Mouse (Mus musculus): ENCODE data around the gene Mylpf. TPM values are rescaled to one million over a fixed set of nuclear protein-coding genes. Genes with fewer than 3 reads are reported as not detected.
"Not testable (repeated sequence)": the region's sequence is repeated elsewhere in the genome, so short reads cannot be mapped to it uniquely, and the experiment has no call there.

The Mylpf gene
- polyA plus RNA-seq, 1 experiment from 2014 or later, result 37.5 TPM

DNA sequence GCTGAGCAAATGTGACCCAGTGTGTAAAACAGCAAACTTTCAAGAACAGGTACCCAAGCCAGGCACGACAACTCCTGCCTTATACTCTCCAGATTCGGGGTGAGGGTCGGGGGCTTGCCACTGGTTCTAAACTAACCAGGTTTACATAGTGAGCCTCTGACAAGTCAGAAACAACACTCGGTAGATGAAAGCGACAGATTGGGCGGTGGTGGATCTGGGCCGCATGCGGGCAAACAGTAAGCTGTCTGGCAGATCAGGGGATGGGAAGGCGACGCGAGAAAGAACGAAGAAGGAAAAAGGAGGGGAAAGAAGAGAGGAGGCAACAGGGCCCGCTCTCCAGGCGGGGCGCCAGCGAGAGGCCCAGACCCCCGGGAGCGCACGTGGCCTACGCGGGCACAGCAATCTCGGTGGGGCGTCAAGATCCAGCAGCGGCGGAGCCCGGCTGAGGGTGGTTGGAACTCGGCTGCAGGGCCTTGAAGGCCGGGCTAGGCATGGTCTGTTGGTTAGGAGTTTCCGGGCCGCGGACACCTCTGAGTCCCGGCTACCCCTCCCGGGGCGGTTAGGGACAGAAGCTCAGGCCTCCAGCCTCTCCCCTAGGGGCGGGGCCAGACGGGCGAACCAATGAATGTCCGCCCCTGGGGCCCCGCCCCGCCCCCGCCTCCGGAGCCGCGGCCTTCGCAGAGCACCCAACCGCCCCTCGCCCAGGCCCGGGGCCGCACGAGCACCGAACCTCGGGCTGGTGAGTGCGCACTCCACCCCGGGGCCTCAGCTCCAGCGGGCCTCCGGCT is 35.4 kb downstream of the Mylpf start, which contains the start of gene Zfp771:
Gene Zfp771 (plus strand): TSS at position 405 of the 788 bp plus-strand sequence.
- Histone ChIP-seq H3K36me3 (ENCODE audit: control insufficient read depth, insufficient read depth, low read length) (peaks cover 5% of the 10 kb centered on the region; the same call in 1 of the 2 replicates), H3K27me3 (ENCODE audit: control insufficient read depth, insufficient read depth, low read length) (no peaks in the 10 kb centered on the region), H3K27ac (ENCODE audit: low read depth, low read length) (peak within 1 kb of the TSS; percentile 84), H3K4me3 (ENCODE audit: low read depth, low read length) (peak within 1 kb of the TSS; percentile 90), H3K4me1 (ENCODE audit: control insufficient read depth, insufficient read depth, low read length) (peaks cover 16% of the 10 kb centered on the region), H3K4me2 (peak within 1 kb of the TSS; percentile 76), H3K9me3 (replicated peaks; ENCODE audit: control insufficient read depth, low read length) (no peaks in the 10 kb centered on the region), H3K9ac (ENCODE audit: low read depth, low read length) (peak within 1 kb of the TSS; percentile 89)
- peak; percentile 97 for ATAC-seq (replicated peaks; ENCODE audit: insufficient number of reproducible peaks, low FRiP score, low TSS enrichment)
- under 1% methylated on average over 54 of the region's 56 CpGs for WGBS (ENCODE audit: insufficient replicate concordance)

DNA sequence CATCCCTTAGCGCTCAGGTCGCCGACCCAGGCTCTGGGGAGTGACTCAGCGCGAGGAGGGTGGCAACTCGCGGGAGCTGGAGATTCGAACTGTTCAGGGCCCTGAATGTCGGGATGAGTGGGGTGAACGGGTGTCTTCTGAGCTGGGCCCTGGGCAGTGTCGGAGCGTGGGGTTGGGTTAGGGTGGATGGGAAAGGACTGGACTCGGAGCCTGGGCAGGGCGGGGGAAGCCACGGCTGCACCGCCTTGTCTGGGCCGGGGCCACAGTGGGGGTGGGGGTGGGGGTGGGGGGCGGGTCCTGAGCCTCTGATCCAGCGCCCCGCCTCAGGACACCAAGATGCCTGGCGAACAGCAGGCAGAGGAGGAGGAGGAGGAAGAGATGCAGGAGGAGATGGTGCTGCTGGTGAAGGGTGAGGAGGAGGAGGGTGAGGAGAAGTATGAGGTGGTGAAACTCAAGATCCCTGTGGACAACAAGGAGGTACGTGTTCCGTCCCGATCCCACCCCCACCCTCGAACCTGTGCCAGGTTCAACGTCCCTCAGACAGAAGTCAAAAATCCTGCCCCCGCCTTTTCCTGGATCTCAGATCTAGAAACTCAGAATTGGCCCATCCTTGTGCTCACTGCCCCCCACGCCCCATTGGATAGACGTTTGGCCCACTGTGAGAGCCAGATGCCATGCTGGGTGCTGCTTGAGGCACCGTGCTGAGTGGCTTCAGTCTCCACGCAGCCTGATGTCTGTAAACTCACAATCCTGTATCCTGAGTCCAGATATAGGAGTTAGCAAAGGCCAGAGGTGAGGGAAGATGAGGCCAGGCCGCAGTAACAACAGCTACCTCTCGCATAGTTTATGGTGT is 36.2 kb downstream of the Mylpf start:
- Histone ChIP-seq H3K9ac (ENCODE audit: low read depth, low read length) (peak overlapping the region; percentile 89), H3K4me2 (peak overlapping the region; percentile 76), H3K4me1 (ENCODE audit: control insufficient read depth, insufficient read depth, low read length) (peaks cover 16% of the 10 kb centered on the region), H3K27me3 (ENCODE audit: control insufficient read depth, insufficient read depth, low read length) (no peaks in the 10 kb centered on the region), H3K36me3 (ENCODE audit: control insufficient read depth, insufficient read depth, low read length) (peaks cover 5% of the 10 kb centered on the region; the same call in 1 of the 2 replicates), H3K4me3 (ENCODE audit: low read depth, low read length) (peak overlapping the region; percentile 90), H3K27ac (ENCODE audit: low read depth, low read length) (peak overlapping the region; percentile 84), H3K9me3 (replicated peaks; ENCODE audit: control insufficient read depth, low read length) (no peaks in the 10 kb centered on the region)
- ATAC-seq (replicated peaks; ENCODE audit: insufficient number of reproducible peaks, low FRiP score, low TSS enrichment), result peak; percentile 71
- WGBS (ENCODE audit: insufficient replicate concordance), result 14% methylated on average over 29 of the region's 33 CpGs

DNA sequence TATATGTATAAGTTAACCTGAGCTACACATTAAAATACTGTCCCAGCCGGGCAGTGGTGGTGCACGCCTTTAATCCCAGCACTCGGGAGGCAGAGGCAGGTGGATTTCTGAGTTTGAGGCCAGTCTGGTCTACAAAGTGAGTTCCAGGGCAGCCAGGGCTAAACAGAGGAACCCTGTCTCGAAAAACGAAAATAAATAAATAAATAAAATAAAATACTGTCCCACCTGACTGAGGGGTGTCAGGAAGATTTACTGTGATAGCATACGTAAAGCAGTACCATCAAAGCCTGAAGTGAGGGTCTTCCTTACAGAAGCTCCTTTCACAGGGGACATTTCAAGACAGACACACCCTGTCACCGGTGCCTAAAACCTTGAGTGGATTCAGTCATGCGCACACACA is 41.8 kb downstream of the Mylpf start:
- WGBS (ENCODE audit: insufficient replicate concordance), result 88% methylated on average over 8 of the region's 8 CpGs
- H3K4me1 ChIP-seq (ENCODE audit: control insufficient read depth, insufficient read depth, low read length), result peaks cover 13% of the 10 kb centered on the region
- H3K4me3 ChIP-seq (ENCODE audit: low read depth, low read length); H3K4me2 ChIP-seq; H3K27ac ChIP-seq (ENCODE audit: low read depth, low read length); ATAC-seq (replicated peaks; ENCODE audit: insufficient number of reproducible peaks, low FRiP score, low TSS enrichment); H3K27me3 ChIP-seq (ENCODE audit: control insufficient read depth, insufficient read depth, low read length); H3K9me3 ChIP-seq (replicated peaks; ENCODE audit: control insufficient read depth, low read length); H3K9ac ChIP-seq (ENCODE audit: low read depth, low read length); H3K36me3 ChIP-seq (ENCODE audit: control insufficient read depth, insufficient read depth, low read length): not testable (repeated sequence)

DNA sequence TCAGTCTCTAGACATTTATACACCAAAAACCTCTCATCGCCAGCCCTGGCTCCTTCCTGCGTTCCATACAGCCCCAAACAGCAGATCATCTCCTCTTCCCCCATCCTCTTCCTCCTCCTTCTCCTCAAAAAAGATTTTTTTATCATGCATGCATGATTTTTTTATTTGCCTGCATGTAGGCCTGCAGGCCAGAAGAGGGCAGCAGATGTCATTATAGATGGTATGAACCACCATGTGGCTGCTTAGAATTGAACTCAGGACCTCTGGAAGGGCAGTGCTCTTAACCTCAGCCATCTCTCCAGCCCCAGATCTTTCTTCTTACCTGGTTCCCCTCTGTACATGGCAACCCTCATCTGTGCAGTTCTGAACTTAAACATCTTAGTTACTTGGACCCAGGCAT is 43.7 kb downstream of the Mylpf start:
- H3K4me1 ChIP-seq (ENCODE audit: control insufficient read depth, insufficient read depth, low read length), result peaks cover 10% of the 10 kb centered on the region; the same call in 1 of the 2 replicates
- no peaks in the 10 kb centered on the region; the same call in 1 of the 2 replicates for H3K36me3 ChIP-seq (ENCODE audit: control insufficient read depth, insufficient read depth, low read length)
- no peak overlapping the region for H3K27ac ChIP-seq (ENCODE audit: low read depth, low read length)
- no peak overlapping the region for H3K4me2 ChIP-seq
- no peaks in the 10 kb centered on the region for H3K27me3 ChIP-seq (ENCODE audit: control insufficient read depth, insufficient read depth, low read length)
- no peaks in the 10 kb centered on the region for H3K9me3 ChIP-seq (replicated peaks; ENCODE audit: control insufficient read depth, low read length)
- 0 out of 2 replicates have a peak overlapping the region, but pooled peaks have one; percentile 28 for H3K9ac ChIP-seq (ENCODE audit: low read depth, low read length)
- no peak overlapping the region for H3K4me3 ChIP-seq (ENCODE audit: low read depth, low read length)
- ATAC-seq (replicated peaks; ENCODE audit: insufficient number of reproducible peaks, low FRiP score, low TSS enrichment), result no peak
- WGBS (ENCODE audit: insufficient replicate concordance), result 86% methylated on average over 2 of the region's 2 CpGs

DNA sequence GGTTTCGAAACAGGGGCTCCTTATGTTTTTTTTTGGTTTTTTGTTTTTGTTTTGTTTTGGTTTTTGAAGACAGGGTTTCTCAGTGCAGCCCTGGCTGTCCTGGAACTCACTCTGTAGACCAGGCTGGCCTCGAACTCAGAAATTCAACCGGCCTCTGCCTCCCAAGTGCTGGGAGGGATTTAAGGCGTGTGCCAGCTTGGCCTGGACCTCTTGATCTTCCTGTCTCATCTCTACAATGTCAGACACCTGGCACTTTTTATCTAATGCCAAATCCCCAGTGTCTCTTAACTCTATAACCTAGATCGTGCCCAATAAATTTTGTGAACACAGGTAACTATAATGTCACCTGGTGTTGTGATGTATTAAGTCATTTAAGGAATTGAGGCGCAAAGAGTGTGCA is 44.7 kb downstream of the Mylpf start:
- Histone ChIP-seq H3K9ac (ENCODE audit: low read depth, low read length) (peak overlapping the region; percentile 85), H3K4me2 (peak overlapping the region; percentile 97), H3K4me3 (ENCODE audit: low read depth, low read length) (peak overlapping the region; percentile 65), H3K27me3 (ENCODE audit: control insufficient read depth, insufficient read depth, low read length) (no peaks in the 10 kb centered on the region), H3K27ac (ENCODE audit: low read depth, low read length) (peak overlapping the region; percentile 90), H3K36me3 (ENCODE audit: control insufficient read depth, insufficient read depth, low read length) (no peaks in the 10 kb centered on the region; the same call in 1 of the 2 replicates), H3K9me3 (replicated peaks; ENCODE audit: control insufficient read depth, low read length) (no peaks in the 10 kb centered on the region), H3K4me1 (ENCODE audit: control insufficient read depth, insufficient read depth, low read length) (peaks cover 10% of the 10 kb centered on the region; the same call in 1 of the 2 replicates)
- no peak for ATAC-seq (replicated peaks; ENCODE audit: insufficient number of reproducible peaks, low FRiP score, low TSS enrichment)
- WGBS (ENCODE audit: insufficient replicate concordance), result 79% methylated on average over 6 of the region's 6 CpGs

DNA sequence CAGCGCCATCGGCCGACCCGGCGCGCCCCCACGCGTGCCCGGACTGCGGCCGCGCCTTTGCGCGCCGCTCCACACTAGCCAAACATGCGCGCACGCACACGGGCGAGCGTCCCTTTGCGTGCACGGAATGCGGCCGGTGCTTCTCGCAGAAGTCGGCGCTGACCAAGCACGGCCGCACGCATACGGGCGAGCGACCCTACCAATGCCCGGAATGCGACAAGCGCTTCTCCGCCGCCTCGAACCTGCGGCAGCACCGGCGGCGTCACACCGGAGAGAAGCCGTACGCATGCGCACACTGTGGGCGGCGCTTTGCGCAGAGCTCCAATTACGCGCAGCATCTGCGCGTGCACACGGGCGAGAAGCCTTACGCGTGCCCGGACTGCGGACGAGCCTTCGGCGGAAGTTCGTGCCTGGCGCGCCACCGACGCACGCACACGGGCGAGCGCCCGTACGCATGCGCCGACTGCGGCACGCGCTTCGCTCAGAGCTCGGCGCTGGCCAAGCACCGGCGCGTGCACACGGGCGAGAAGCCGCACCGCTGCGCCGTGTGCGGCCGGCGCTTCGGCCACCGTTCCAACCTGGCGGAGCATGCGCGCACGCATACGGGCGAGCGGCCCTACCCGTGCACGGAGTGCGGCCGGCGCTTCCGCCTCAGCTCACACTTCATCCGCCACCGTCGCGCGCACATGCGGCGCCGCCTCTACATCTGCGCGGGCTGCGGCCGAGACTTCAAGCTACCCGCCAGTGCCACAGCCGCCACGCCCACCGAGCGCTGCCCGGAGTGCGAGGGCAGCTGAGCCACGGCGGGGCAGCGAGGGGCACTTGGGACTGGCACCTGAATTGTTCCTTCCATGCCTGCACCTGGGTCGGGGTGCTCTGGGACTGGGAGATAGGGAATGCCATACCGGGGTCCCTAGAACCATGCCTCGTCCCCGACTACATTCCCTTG is 45.4 kb downstream of the Mylpf start:
- Histone ChIP-seq H3K9me3 (replicated peaks; ENCODE audit: control insufficient read depth, low read length) (no peaks in the 10 kb centered on the region), H3K36me3 (ENCODE audit: control insufficient read depth, insufficient read depth, low read length) (no peaks in the 10 kb centered on the region; the same call in 1 of the 2 replicates), H3K9ac (ENCODE audit: low read depth, low read length) (peak overlapping the region; percentile 85), H3K27me3 (ENCODE audit: control insufficient read depth, insufficient read depth, low read length) (no peaks in the 10 kb centered on the region), H3K4me1 (ENCODE audit: control insufficient read depth, insufficient read depth, low read length) (peaks cover 11% of the 10 kb centered on the region; the same call in 1 of the 2 replicates), H3K4me2 (peak overlapping the region; percentile 97), H3K27ac (ENCODE audit: low read depth, low read length) (peak overlapping the region; percentile 90), H3K4me3 (ENCODE audit: low read depth, low read length) (peak overlapping the region; percentile 65)
- peak; percentile 90 for ATAC-seq (replicated peaks; ENCODE audit: insufficient number of reproducible peaks, low FRiP score, low TSS enrichment)
- WGBS (ENCODE audit: insufficient replicate concordance), result under 1% methylated on average over 123 of the region's 136 CpGs

DNA sequence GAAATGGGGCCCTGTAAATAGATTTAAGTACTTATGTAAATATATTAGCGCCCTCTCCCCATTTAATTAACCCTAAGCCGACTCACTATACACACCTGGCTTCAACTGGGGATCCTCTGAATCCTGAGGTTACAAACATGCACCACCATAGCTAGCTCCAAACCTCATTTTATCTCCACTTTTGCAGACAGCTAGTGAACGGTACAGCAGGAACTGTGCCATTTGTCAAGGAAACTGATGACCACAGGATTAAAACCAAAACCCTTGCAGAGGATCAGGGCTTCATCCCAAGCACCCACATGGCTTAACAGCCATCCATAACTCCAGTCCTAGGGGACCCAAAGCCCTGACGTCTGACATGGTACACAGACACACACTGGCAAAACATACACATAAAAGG is 46.3 kb downstream of the Mylpf start:
- H3K4me2 ChIP-seq, result peak overlapping the region; percentile 97
- no peaks in the 10 kb centered on the region for H3K27me3 ChIP-seq (ENCODE audit: control insufficient read depth, insufficient read depth, low read length)
- no peak for ATAC-seq (replicated peaks; ENCODE audit: insufficient number of reproducible peaks, low FRiP score, low TSS enrichment)
- peaks cover 18% of the 10 kb centered on the region; the same call in 1 of the 2 replicates for H3K4me1 ChIP-seq (ENCODE audit: control insufficient read depth, insufficient read depth, low read length)
- peak overlapping the region; percentile 65 for H3K4me3 ChIP-seq (ENCODE audit: low read depth, low read length)
- no peaks in the 10 kb centered on the region for H3K9me3 ChIP-seq (replicated peaks; ENCODE audit: control insufficient read depth, low read length)
- H3K9ac ChIP-seq (ENCODE audit: low read depth, low read length), result peak overlapping the region; percentile 85; the same call in 1 of the 2 replicates
- 19% methylated on average over 4 of the region's 4 CpGs for WGBS (ENCODE audit: insufficient replicate concordance)
- peak overlapping the region; percentile 90; the same call in 1 of the 2 replicates for H3K27ac ChIP-seq (ENCODE audit: low read depth, low read length)
- H3K36me3 ChIP-seq (ENCODE audit: control insufficient read depth, insufficient read depth, low read length), result no peaks in the 10 kb centered on the region; the same call in 1 of the 2 replicates
